ENCODE assay signal across 25 mouse cellular contexts in the genomic region with DNA sequence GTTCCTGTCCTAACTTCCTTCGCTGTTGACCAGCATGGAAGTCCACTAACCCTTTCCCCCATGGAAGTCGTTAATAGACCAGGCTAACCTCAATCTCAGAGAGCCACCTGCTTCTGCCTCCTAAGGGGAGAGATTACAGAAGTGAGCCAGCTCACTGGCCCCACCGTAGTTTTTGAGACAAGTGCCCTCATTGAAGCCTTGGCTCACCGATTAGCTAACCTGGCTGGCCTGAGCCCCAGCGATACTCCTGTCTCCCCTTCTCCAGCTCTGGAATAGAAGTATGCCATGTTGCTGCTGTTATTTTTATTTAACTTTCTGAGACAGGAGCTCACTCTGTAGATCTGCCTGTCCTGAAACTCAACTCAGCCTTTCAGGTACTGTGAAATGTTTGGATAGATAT.
"Had no signal": no experiment of that assay in that cellular context is flagged by ENCODE, and none has a peak within 500 bp of the region (broad histone marks: within the 10 kb centered on the region; RNA-seq: fewer than 3 reads in every experiment).

No protein-coding gene starts in this region.

- DNase-seq: forebrain, postnatal 0 days; gastrocnemius, postnatal 14 days; gastrocnemius, postnatal 36 days; heart, postnatal 14 days; heart, postnatal 36 days; kidney, adult 11 months; kidney, adult 2 months; kidney, adult 9 months; kidney, postnatal 14 days; kidney, postnatal 36 days; layer of hippocampus, adult 9-11 months; layer of hippocampus, postnatal 36 days; left cerebral cortex, postnatal 4 days had no signal

- H3K4me2 ChIP-seq: heart, embryonic 13.5 days; heart, embryonic 15.5 days; hindbrain, embryonic 12.5 days; hindbrain, embryonic 14.5 days; intestine, embryonic 15.5 days; kidney, embryonic 15.5 days; limb, embryonic 13.5 days; limb, embryonic 15.5 days; liver, embryonic 12.5 days had no signal

- H3K9ac ChIP-seq: forebrain, postnatal 0 days; heart, embryonic 13.5 days; heart, embryonic 15.5 days; hindbrain, embryonic 12.5 days; hindbrain, embryonic 14.5 days; intestine, embryonic 15.5 days; kidney, embryonic 15.5 days; limb, embryonic 13.5 days; limb, embryonic 15.5 days; liver, embryonic 12.5 days; liver, embryonic 14.5 days had no signal

- H3K9me3 ChIP-seq: heart, embryonic 13.5 days; heart, embryonic 15.5 days; hindbrain, embryonic 12.5 days; intestine, embryonic 15.5 days; kidney, embryonic 15.5 days; limb, embryonic 13.5 days; limb, embryonic 15.5 days; liver, embryonic 12.5 days had no signal

- ATAC-seq: forebrain, postnatal 0 days; hindbrain, postnatal 0 days; intestine, embryonic 15.5 days; liver, embryonic 12.5 days had no signal

- H3K36me3 ChIP-seq: heart, embryonic 13.5 days; heart, embryonic 15.5 days; hindbrain, embryonic 12.5 days; intestine, embryonic 15.5 days; kidney, embryonic 15.5 days; limb, embryonic 13.5 days; liver, embryonic 12.5 days had no signal

- H3K27me3 ChIP-seq: heart, embryonic 13.5 days; heart, embryonic 15.5 days; hindbrain, embryonic 12.5 days; intestine, embryonic 15.5 days; kidney, embryonic 15.5 days; limb, embryonic 13.5 days; limb, embryonic 15.5 days; liver, embryonic 12.5 days had no signal

- H3K4me3 ChIP-seq: heart, embryonic 13.5 days; heart, embryonic 15.5 days; hindbrain, embryonic 12.5 days; intestine, embryonic 15.5 days; kidney, embryonic 15.5 days; limb, embryonic 13.5 days; limb, embryonic 15.5 days; liver, embryonic 12.5 days had no signal

- H3K27ac ChIP-seq: heart, embryonic 13.5 days; heart, embryonic 15.5 days; hindbrain, embryonic 12.5 days; hindbrain, embryonic 14.5 days; hindbrain, postnatal 0 days; intestine, embryonic 15.5 days; kidney, embryonic 15.5 days; kidney, postnatal 0 days; limb, embryonic 13.5 days; limb, embryonic 15.5 days; liver, embryonic 12.5 days; liver, embryonic 14.5 days had no signal
